Mouse (Mus musculus) granulocyte monocyte progenitor cell, adult 5-6 weeks (primary cell): Measurements from ENCODE around the gene Tmx4. TPM values are rescaled to one million over a fixed set of nuclear protein-coding genes. Genes with fewer than 3 reads are reported as not detected.
"Not testable (repeated sequence)": the region's sequence is repeated elsewhere in the genome, so short reads cannot be mapped to it uniquely, and the experiment has no call there.

Experiments
- ATAC-seq: replicated peaks from 2 replicates; pipeline ENCODE4 v1.8.0; 2016; ENCODE audit warnings: mild to moderate bottlenecking, moderate TSS enrichment, inconsistent platforms; ENCODE audit not compliant: poor library complexity, severe bottlenecking
- total RNA-seq, 2 experiments: library from RNA; stranded (forward) in 1 of 2; stranded (reverse) in 1 of 2; fragments of 200-712, 200-1000 nt in 1 of 2; fragments of >200 nt in 1 of 2; fragmentation: Nextera tagmentation in 1 of 2; gene quantifications; 2 replicates each; pipeline ENCODE4 v1.2.3; 2014 to 2017

The Tmx4 gene
- total RNA-seq (2014; fragmentation: Nextera tagmentation) (75.2 and 80.9 TPM in 2 replicates), total RNA-seq (2017) (158 and 181 TPM in 2 replicates)

DNA sequence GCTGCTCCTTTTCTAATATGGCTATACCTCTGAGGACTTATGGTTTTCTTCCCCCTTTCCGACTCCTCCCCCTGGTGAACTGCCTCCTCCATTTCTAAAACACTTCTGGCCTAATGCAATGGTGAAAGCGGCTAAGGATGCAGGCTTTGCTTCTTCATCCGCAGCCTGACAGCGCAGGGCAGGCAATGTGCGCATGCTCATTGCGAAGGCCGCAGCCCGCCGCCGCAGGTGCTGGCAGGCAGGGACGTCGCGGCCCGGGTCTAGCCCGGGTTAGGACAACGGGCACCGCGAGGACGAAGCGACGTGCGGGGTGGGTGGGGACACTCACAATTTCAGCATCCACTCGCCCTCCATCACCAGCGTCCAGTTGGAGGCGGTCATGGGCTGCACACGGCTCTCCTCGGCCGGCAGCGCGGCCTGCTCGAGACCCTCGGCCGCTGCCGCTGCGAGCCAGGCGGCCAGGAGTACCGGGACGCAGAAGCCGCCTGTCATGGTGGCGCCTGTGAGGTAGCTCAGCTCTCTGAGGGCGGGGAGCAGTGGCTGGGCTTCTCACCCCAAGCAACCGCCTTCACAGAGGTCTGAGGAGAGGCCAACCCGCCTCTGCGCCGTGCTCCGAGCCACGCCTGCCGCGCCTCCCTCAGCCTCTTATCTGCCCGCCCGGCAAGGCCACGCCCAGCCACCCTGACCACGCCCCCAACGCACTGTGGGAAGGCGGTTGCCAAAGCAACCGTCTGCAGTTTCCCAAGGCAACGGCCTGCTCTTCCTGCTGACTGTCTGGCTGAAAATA, at the start of gene Tmx4:
Gene Tmx4, minus strand, starts transcription at position 632 of the 787 bp plus-strand sequence.
- ATAC-seq: peak; percentile 80

DNA sequence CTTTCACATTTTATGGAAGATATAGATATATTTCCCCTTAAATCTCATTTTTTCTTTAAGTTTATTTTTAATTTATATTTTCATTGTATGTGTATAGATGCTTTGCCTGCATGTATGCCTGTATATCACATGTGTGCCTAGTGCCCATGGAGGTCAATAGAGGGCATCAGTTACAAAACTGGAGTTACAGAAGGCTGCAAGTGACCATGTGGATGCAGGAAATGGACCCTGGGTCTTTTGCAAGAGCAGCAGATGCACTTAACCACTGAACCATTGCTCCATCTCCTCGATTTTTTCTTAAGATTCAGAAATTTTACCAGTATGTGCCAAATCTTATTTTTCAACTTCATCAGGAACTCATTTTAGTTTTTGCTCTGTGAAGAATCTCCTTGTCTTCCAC, 48.2 kb upstream of the Tmx4 start:
- ATAC-seq: peak; percentile 79

DNA sequence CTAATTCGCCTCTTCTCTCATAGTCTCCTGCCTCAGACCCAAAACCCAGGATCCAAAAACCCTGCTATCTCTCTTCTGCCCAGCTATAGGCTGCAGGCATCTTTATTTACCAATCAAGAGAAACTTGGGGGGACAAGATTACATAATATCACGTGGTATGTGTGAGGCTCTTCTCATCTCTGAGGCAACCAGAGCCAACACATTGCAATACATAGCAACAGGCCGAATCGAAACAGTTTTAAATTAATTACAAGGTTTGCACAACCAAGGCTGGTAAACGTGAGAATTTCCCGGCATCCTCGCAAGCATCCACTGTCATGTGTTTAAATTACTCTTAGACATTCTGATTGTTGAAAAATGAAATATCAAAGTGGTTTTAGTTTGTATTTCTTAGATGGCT, 47.1 kb upstream of the Tmx4 start:
- ATAC-seq: peak; percentile 83

DNA sequence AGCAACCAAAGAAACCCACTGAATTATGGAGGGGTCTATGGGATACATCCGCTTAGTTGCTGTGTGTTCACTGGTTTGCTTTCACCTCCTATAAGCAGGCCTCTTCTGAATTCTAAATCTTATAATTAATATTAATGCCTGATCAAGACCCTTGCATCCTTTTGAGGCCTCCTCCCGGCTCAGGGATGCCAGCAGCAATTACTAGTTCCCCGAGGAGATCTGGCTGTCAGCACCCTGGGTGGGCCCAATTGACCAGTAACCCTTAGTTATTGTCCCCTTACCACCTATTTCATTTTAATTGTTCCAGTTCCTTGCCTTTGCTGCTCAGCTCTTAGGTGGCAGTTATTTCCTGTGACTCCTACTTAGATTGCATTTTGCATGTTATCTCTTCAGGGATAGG, 38.4 kb upstream of the Tmx4 start:
- ATAC-seq: no peak

DNA sequence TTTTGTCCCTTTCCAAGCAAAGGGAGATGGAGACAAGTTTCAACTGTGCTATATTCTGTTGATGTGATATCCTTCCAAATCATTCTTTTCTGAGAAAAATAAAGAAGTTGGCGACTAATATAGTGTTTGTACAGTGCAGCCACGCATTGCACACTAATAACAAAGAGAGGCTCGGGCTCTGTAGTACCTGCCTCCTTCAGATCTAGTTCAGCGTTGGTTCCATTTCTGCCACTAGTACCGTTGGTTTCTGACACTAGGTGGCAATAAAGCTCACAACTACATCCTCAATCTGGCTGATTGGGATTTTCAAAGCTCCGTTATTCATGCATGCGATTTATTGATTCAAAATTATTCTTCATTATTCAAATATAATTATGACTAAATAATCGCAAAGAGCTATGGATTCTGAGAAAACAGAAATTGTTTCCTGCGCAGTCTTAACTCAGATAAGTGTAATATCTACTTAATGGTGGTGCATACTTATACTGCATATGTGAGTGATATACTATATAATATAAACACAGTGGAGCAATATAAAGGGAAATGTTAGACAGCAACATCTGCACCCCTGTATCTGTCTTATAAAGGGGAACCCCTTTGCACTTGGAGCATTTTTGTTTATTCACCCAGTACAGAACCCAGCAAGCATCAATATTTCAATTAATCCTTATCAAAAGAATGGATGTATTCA, 37.5 kb upstream of the Tmx4 start:
- ATAC-seq: peak; percentile 92

DNA sequence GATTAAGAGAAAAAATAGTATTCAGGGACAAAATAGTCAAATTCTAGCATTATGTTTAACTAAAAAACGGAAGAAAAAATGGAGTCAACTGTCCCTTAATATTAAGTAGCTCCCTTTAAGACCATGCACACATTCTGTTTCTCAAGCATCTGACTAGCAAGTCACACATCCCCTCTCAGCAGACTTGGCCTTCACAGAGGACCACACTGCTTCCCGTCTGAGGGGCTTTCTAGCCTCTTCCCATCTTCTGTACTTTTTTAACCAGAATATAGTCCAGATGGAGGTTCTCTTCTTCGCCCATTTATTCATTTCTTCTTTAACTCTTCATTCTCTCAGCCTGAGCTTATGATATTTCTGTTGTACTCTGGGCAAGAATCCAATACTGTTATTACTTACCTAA, 35.6 kb upstream of the Tmx4 start:
- ATAC-seq: no peak

- peak; percentile 90 for ATAC-seq
Observed at GRCm38 (mm10) chr2:134675465-134675864, 31.5 kb upstream of the Tmx4 start.

DNA sequence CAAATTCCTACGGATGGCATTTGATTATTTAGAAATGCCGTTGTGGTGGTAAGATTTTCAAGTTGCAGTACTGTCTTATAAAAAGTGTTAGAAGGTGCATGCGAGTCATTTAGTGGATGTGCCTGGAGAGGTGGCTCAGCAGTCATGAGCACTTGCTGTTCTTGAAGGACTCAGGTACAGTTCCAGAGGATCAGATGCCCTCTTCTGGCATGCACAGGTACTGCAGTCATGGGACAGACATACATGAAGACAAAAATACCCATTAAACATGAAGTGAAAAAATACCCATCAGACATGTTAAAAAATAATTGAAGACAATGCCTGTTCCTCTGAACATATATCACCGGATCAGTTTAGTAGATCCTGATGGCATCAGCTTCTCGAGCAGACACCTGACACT, 29.7 kb upstream of the Tmx4 start:
- ATAC-seq: peak; percentile 82

GRCm38 (mm10) chr2:134656477-134656876, 12.5 kb upstream of the Tmx4 start:
- ATAC-seq: no peak

DNA sequence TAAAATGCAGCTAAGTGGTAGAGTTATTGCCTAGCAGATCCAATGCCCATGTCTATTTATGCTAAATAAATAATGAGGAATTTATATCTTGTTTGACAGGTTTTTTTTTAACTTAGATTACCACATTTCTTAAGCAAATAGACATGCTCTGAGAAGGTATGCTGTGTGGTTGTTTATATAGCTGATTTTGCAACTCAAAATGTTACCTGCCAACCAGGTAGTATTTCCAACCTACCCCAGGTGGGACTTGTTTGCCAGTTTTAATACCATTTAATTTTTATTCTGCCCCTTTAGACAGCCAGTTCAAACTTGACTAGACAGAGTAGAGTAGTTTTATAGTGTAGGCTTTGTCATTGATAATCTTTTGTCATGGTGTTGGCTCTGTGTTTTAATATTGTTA, 10.7 kb upstream of the Tmx4 start:
- no peak for ATAC-seq

GRCm38 (mm10) chr2:134652759-134653158, 8.8 kb upstream of the Tmx4 start:
- ATAC-seq: peak; percentile 98

DNA sequence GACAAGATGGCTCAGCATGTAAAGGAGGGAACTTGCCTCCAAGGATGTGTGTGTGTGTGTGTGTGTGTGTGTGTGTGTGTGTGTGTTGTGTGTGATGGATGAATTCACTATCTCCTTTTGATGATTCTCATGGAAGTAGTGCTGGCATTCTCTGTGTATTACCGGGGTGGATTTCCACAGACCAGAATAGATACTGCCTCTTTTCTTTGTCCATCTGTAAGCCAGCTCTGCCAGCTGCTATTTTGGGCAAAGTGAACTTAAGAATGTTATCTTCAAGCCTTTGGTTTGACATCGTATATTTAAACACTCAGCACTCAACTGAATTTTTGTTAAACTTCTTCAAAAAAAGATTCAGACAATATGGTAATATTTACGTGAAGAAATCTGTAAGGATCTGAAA, 5.1 kb upstream of the Tmx4 start:
- ATAC-seq: no peak

GRCm38 (mm10) chr2:134645752-134646151, 1.8 kb upstream of the Tmx4 start:
- ATAC-seq: no peak

- no peak for ATAC-seq
Observed at GRCm38 (mm10) chr2:134645166-134645565, 1.2 kb upstream of the Tmx4 start.

DNA sequence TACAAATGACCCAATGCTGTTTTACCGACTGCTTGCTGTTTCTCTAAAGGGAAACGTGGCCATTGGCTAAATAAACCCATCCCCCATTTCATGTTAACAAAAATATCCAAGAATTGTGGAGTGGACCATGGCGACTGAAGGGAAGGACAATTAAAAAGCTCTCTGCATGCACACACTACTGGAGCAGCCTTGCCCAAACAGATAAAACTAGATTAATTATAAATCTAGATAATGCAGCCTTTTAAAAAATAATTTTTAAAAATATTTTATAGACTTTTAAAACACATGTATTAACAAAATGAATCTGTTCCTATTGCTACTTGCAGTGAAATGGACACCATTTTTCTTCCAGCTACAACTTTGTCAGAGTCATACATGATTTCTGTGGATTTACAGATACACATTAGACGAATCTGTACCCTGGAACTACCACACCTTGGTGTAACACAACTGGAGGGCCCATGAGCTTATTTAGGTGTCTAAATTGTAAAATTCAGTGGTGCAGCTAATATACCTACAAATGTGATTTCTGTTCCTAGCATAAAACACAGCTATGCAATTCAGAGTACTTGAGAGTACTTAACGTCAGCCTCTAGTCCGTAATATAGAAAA, 462 bp upstream of the Tmx4 start:
- no peak for ATAC-seq

GRCm38 (mm10) chr2:134642377-134642776, 1.6 kb downstream of the Tmx4 start:
- ATAC-seq: no peak

DNA sequence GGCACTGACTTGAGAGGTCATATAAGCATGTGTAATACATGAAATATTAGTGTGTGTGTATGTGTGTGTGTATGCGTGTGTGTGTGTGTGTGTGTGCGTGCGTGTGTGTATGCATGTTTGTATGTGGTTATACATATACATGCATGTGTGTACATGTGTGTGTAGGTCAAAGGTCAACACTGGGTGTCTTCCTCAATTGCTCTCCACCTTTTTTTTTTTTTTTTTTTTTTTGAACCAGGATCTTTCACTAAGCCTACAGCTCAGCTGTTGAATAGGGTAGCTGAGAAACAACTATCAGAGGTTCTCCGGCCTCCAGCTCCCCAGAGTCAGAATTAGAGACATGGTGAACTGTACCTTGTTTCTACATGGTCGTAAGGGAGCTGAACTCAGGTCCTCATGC, 2.6 kb downstream of the Tmx4 start:
- no peak for ATAC-seq

DNA sequence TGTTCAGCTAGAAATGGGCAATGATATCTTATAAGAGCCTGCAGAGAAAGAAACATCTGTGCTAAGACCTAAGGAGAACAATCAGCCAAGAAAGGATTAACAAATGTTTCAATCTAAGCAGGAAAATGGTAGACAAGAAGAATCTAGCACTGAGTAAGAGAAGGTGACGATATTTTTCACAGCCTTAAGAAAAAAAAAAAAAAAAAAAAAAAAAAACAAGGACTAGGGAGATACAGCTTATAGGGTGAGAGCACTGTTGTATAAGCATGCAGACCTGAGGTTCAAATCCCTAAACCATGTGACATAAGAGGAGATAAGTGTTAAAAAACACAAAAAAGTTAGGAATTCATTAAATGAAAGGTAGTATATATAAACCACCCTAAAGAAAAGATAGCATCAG, 3.5 kb downstream of the Tmx4 start:
- no peak for ATAC-seq

- not testable (repeated sequence) for ATAC-seq
Observed at GRCm38 (mm10) chr2:134628541-134628940, 15.4 kb downstream of the Tmx4 start.

DNA sequence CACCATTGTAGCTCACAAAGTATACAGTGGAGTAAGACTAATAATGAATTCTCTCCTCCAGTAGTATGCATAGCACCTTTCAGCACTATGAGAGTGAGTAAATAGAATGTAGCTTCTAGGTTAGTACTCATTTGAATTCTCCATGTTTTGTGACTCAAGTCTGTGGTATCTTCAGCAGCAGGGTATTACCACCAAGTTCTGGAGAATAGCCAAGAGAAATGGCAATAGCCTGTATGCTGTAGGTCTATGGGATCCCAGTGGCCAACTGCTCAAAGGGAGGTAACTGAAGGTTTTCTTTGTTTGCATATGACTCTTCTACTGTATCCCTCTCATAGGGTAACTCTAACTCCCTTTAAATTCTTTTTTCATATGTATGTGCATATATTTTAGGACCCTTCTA, 39.0 kb downstream of the Tmx4 start:
- no peak for ATAC-seq

GRCm38 (mm10) chr2:134591081-134591694, 52.8 kb downstream of the Tmx4 start:
- no peak for ATAC-seq
